Mouse (Mus musculus): ENCODE measurements at regions not wholly inside any gene's neighbourhood (a gene's known extent, or its start where the extent isn't known, plus 50 kb on each side); places are given as distances from the start of the nearest gene placed in this dataset.

DNA sequence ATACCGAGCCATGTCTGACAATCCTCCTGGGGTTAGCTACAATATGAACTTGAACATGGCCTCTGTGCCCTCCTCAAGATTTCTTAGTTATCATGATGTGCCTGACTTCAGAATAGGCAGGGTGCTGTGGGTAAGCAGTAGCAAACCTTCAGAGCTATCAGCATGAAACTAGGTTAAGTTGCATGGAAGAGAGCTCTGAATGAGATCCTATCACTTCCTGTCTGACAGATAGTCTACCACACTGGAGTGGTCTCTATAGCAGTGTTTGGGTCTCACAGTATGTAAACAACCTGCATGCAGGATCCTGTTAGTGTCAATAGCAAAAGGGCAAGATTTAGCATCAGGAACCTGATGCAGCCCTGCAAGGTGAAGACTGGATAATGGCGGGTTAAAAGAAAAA is 1092.3 kb downstream of the Gsdmc2 start:
- no peak for TF ChIP-seq TBP (conservative IDR thresholded peaks at IDR 0.05; ENCODE audit: low read depth, low read length)
- TF ChIP-seq CTCF (conservative IDR thresholded peaks at IDR 0.05 in 1 of 2, IDR thresholded peaks at IDR 0.05 in 1 of 2; ENCODE audit: low read depth in 2 of 2, low read length in 2 of 2), result no peak
- TF ChIP-seq BHLHE40 (IDR thresholded peaks at IDR 0.05; ENCODE audit: low read depth, low read length), result no peak
- TF ChIP-seq SMC3 (IDR thresholded peaks at IDR 0.05; ENCODE audit: low read depth, low read length), result no peak
